Mouse (Mus musculus) liver, embryonic 11.5 days (tissue): ENCODE results near the gene Dmrta1. TPM values are rescaled to one million over a fixed set of nuclear protein-coding genes. Genes with fewer than 3 reads are reported as not detected.

Experiments used
- ATAC-seq: fragments of 200-750 bp; cut with Nextera tagmentation; replicated peaks from 2 replicates; pipeline ENCODE4 v1.8.0; 2017; ENCODE audit warnings: moderate number of reproducible peaks, mild to moderate bottlenecking, moderate TSS enrichment, moderate library complexity; ENCODE audit not compliant: low FRiP score
- DNase-seq: peaks from one replicate; pipeline ENCODE4 v3.0.0-alpha.2; 2017; ENCODE audit warnings: low spot score
- H3K27ac ChIP-seq: fragments of 300-500 bp; sonication (generic); 2 replicates; pipeline ENCODE4 v1.5.1; 2014; ENCODE audit warnings: mild to moderate bottlenecking, low read depth, low read length, control low read depth
- H3K27me3 ChIP-seq: fragments of 300-500 bp; sonication (generic); replicated peaks from 2 replicates; pipeline ENCODE4 v1.6.1; 2014; ENCODE audit warnings: low read length, mixed read lengths; ENCODE audit not compliant: control insufficient read depth, insufficient read depth
- H3K36me3 ChIP-seq: fragments of 300-500 bp; sonication (generic); 2 replicates; pipeline ENCODE4 v1.6.1; 2014; ENCODE audit warnings: mild to moderate bottlenecking, low read length, moderate library complexity, mixed read lengths; ENCODE audit not compliant: control insufficient read depth, insufficient read depth
- H3K4me1 ChIP-seq: fragments of 300-500 bp; sonication (generic); replicated peaks from 2 replicates; pipeline ENCODE4 v1.6.1; 2014; ENCODE audit warnings: low read length, mixed read lengths; ENCODE audit not compliant: control insufficient read depth, insufficient read depth
- H3K4me2 ChIP-seq: fragments of 300-500 bp; sonication (generic); 2 replicates; pipeline ENCODE4 v1.6.1; 2014; ENCODE audit warnings: mild to moderate bottlenecking, control low read depth, moderate library complexity
- H3K4me3 ChIP-seq: fragments of 300-500 bp; sonication (generic); 2 replicates; pipeline ENCODE4 v1.5.1; 2014; ENCODE audit warnings: low read depth, low read length, control low read depth
- H3K9ac ChIP-seq: fragments of 300-500 bp; sonication (generic); 2 replicates; pipeline ENCODE4 v1.6.1; 2014; ENCODE audit warnings: low read depth, low read length, control low read depth
- H3K9me3 ChIP-seq: fragments of 300-500 bp; sonication (generic); 2 replicates; pipeline ENCODE4 v1.6.1; 2016; ENCODE audit warnings: low read length, inconsistent platforms, mixed read lengths; ENCODE audit not compliant: control insufficient read depth
- WGBS: fragments of 180-500 bp; shearing (Covaris S2); extraction: QIAGEN DNeasy Blood & Tissue Kit; methylation state at CpG from one replicate; pipeline ENCODE4 v1.1.7; 2014; 5-methylcytosine and 5-hydroxymethylcytosine counted together
- polyA plus RNA-seq: library from polyadenylated mRNA; unstranded; fragments of >200 nt; fragmentation: Nextera tagmentation; extraction: Ambion mirVana; gene quantifications from 2 replicates; pipeline ENCODE4 v1.2.1, GENCODE M21; 2014

Gene Dmrta1
- not detected in 2 replicates for polyA plus RNA-seq

- Histone ChIP-seq H3K9ac (no peak within 1 kb of the TSS), H3K27ac (no peak within 1 kb of the TSS), H3K9me3 (no peaks in the 10 kb centered on the region), H3K4me2 (no peak within 1 kb of the TSS), H3K4me1 (no peaks in the 10 kb centered on the region), H3K27me3 (no peaks in the 10 kb centered on the region), H3K4me3 (no peak within 1 kb of the TSS), H3K36me3 (no peaks in the 10 kb centered on the region)
- 67% methylated on average over 5 of the region's 5 CpGs for WGBS
- ATAC-seq: no peak
- no peak for DNase-seq
Observed at GRCm38 (mm10) chr4:89679195-89679594, at the start of gene Dmrta1. Gene Dmrta1, plus strand, starts transcription at chr4:89679436.

- Histone ChIP-seq H3K4me3 (no peak overlapping the region), H3K9me3 (no peaks in the 10 kb centered on the region), H3K27ac (no peak overlapping the region), H3K9ac (no peak overlapping the region), H3K4me2 (no peak overlapping the region), H3K4me1 (no peaks in the 10 kb centered on the region), H3K36me3 (no peaks in the 10 kb centered on the region), H3K27me3 (no peaks in the 10 kb centered on the region)
- ATAC-seq: no peak
- WGBS: 70% methylated on average over 3 of the region's 3 CpGs
- no peak for DNase-seq
Observed at GRCm38 (mm10) chr4:89630374-89631079, 48.7 kb upstream of the Dmrta1 start.

GRCm38 (mm10) chr4:89631560-89631959 lies 47.7 kb upstream of the Dmrta1 start:
- Histone ChIP-seq H3K36me3 (no peaks in the 10 kb centered on the region), H3K27ac (no peak overlapping the region), H3K4me3 (no peak overlapping the region), H3K9ac (no peak overlapping the region), H3K9me3 (no peaks in the 10 kb centered on the region), H3K4me1 (no peaks in the 10 kb centered on the region), H3K4me2 (no peak overlapping the region), H3K27me3 (no peaks in the 10 kb centered on the region)
- DNase-seq (no peak), ATAC-seq (no peak)
- 80% methylated on average over 6 of the region's 6 CpGs for WGBS

GRCm38 (mm10) chr4:89638651-89639050 lies 40.6 kb upstream of the Dmrta1 start:
- H3K9ac ChIP-seq: no peak overlapping the region
- DNase-seq: no peak

GRCm38 (mm10) chr4:89644235-89645115 lies 34.8 kb upstream of the Dmrta1 start:
- ATAC-seq (no peak), DNase-seq (no peak)
- H3K27ac ChIP-seq: no peak overlapping the region
- 71% methylated on average over 9 of the region's 9 CpGs for WGBS
- no peak overlapping the region for H3K4me2 ChIP-seq
- H3K4me3 ChIP-seq: no peak overlapping the region
- H3K9ac ChIP-seq: no peak overlapping the region
- no peaks in the 10 kb centered on the region for H3K36me3 ChIP-seq
- no peaks in the 10 kb centered on the region for H3K9me3 ChIP-seq
- no peaks in the 10 kb centered on the region for H3K27me3 ChIP-seq
- H3K4me1 ChIP-seq: no peaks in the 10 kb centered on the region

More at GRCm38 (mm10) chr4:89638651-89639050, 40.6 kb upstream of the Dmrta1 start:
- Histone ChIP-seq H3K4me2 (no peak overlapping the region), H3K9me3 (no peaks in the 10 kb centered on the region), H3K27me3 (no peaks in the 10 kb centered on the region), H3K4me3 (no peak overlapping the region), H3K4me1 (no peaks in the 10 kb centered on the region), H3K36me3 (no peaks in the 10 kb centered on the region), H3K27ac (no peak overlapping the region)
- ATAC-seq: no peak
- WGBS: 50% methylated on average over 6 of the region's 6 CpGs

GRCm38 (mm10) chr4:89650352-89651311 lies 28.6 kb upstream of the Dmrta1 start:
- no peaks in the 10 kb centered on the region for H3K9me3 ChIP-seq
- H3K4me3 ChIP-seq: no peak overlapping the region
- H3K4me1 ChIP-seq: no peaks in the 10 kb centered on the region
- no peaks in the 10 kb centered on the region for H3K27me3 ChIP-seq
- H3K36me3 ChIP-seq: no peaks in the 10 kb centered on the region
- H3K27ac ChIP-seq: no peak overlapping the region
- H3K9ac ChIP-seq: no peak overlapping the region
- DNase-seq (no peak), ATAC-seq (no peak)
- no peak overlapping the region for H3K4me2 ChIP-seq
- 82% methylated on average over 20 of the region's 20 CpGs for WGBS

- DNase-seq: no peak
Observed at GRCm38 (mm10) chr4:89651312-89651686, 27.9 kb upstream of the Dmrta1 start.

GRCm38 (mm10) chr4:89651779-89652178 lies 27.5 kb upstream of the Dmrta1 start:
- DNase-seq (no peak), ATAC-seq (peak; percentile 45; the same call in 1 of the 2 replicates)
- Histone ChIP-seq H3K36me3 (no peaks in the 10 kb centered on the region), H3K4me3 (no peak overlapping the region), H3K9ac (no peak overlapping the region), H3K27ac (no peak overlapping the region), H3K4me1 (no peaks in the 10 kb centered on the region), H3K27me3 (no peaks in the 10 kb centered on the region), H3K4me2 (no peak overlapping the region), H3K9me3 (no peaks in the 10 kb centered on the region)
- 48% methylated on average over 1 of the region's 1 CpGs for WGBS

More at GRCm38 (mm10) chr4:89651312-89651686, 27.9 kb upstream of the Dmrta1 start:
- no peaks in the 10 kb centered on the region for H3K4me1 ChIP-seq
- H3K4me2 ChIP-seq: no peak overlapping the region
- no peak for ATAC-seq
- H3K9ac ChIP-seq: no peak overlapping the region
- no peak overlapping the region for H3K27ac ChIP-seq
- no peaks in the 10 kb centered on the region for H3K9me3 ChIP-seq
- H3K27me3 ChIP-seq: no peaks in the 10 kb centered on the region
- no peak overlapping the region for H3K4me3 ChIP-seq
- WGBS: 79% methylated on average over 2 of the region's 2 CpGs
- H3K36me3 ChIP-seq: no peaks in the 10 kb centered on the region
